Mouse (Mus musculus) erythroid progenitor cell, adult 5-6 weeks (primary cell): ENCODE measurements around the gene Mn1. TPM values are rescaled to one million over a fixed set of nuclear protein-coding genes. Genes with fewer than 3 reads are reported as not detected.

Experiments used
- ATAC-seq: replicated peaks from 2 replicates; pipeline ENCODE4 v1.8.0; 2016; ENCODE audit warnings: moderate number of reproducible peaks, mild to moderate bottlenecking, moderate TSS enrichment, inconsistent platforms; ENCODE audit not compliant: poor library complexity, low FRiP score, severe bottlenecking
- total RNA-seq, 2 experiments: library from RNA; stranded (forward) in 1 of 2; stranded (reverse) in 1 of 2; fragments of 150-400 nt in 1 of 2; fragments of 186-747, 209-891 nt in 1 of 2; gene quantifications; 2 replicates each; pipeline versions ENCODE4 v1.2.3 to v1.2.4; 2015 to 2017; ENCODE audit warnings: low replicate concordance in 2 of 2

The Mn1 gene
- total RNA-seq (2015; ENCODE audit: low replicate concordance) = 0.36 TPM in 1 of 2 replicates, not detected in the other
- 0.13 TPM in 1 of 2 replicates, not detected in the other for total RNA-seq (2017; ENCODE audit: low replicate concordance)

DNA sequence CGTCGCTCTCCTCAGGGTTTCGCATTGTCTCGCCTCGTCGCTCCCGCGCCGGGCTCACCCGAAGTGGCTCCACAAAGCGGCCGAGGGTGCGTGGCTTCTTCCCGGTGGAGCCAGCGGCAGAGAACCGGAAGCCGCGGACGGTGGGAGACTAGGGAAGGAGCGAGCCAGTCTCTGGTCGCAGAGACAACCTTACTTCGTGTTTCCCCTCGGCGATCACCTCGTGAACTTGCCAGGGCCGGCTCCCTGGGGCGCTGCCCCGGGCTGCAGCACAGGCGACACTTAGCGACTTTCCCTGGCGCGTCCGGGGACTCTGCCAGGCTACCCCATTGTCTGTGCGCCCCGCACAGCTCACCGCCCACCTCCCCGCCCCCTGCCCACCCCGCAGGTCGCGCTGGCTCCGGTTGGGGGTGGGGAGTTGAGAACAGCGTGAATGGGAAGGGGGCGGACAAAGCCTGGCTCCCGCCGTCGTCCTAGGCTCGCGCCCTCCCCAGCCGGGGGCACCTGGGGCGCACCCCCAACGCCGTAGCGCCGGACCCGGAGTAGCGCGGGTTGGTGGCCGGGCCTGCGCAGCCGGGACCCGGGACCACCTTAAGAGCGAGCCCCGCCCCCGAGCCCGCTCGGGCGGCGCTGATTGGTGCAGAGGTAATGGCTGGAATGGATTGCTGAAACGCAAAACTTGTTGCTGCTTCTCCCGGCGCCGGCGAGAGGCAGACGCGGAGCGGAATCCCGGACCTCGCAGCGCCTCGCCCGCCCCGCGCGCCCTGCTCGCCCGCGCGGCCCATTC lies at the start of gene Mn1:
Gene Mn1 (plus strand): TSS at position 772 of the 784 bp plus-strand sequence.
- ATAC-seq = no peak

- no peak for ATAC-seq
Measured at GRCm38 (mm10) chr5:111367937-111368517, 49.1 kb upstream of the Mn1 start.

DNA sequence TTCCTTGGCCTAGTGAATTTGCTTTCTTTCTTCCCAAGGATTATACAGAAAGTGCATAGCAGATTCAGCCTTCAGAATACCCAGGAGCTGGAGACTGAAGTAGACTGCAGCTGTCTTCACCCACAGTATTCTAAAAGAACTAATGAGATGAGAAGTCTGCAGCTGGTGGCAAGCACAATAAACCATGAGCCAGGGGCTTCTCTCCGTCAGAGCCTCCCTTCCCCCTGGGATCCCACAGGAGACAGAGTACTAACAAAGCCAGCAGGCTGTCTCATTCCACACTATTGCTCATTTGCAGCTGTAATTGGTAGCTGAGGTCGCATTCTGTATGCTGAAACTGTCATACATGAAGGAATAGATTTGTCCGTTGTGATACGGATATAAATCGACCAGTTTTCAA lies 48.6 kb upstream of the Mn1 start:
- no peak for ATAC-seq

- no peak for ATAC-seq
Measured at GRCm38 (mm10) chr5:111375616-111376015, 41.5 kb upstream of the Mn1 start.

- ATAC-seq = no peak
Measured at GRCm38 (mm10) chr5:111376276-111377020, 40.7 kb upstream of the Mn1 start.

DNA sequence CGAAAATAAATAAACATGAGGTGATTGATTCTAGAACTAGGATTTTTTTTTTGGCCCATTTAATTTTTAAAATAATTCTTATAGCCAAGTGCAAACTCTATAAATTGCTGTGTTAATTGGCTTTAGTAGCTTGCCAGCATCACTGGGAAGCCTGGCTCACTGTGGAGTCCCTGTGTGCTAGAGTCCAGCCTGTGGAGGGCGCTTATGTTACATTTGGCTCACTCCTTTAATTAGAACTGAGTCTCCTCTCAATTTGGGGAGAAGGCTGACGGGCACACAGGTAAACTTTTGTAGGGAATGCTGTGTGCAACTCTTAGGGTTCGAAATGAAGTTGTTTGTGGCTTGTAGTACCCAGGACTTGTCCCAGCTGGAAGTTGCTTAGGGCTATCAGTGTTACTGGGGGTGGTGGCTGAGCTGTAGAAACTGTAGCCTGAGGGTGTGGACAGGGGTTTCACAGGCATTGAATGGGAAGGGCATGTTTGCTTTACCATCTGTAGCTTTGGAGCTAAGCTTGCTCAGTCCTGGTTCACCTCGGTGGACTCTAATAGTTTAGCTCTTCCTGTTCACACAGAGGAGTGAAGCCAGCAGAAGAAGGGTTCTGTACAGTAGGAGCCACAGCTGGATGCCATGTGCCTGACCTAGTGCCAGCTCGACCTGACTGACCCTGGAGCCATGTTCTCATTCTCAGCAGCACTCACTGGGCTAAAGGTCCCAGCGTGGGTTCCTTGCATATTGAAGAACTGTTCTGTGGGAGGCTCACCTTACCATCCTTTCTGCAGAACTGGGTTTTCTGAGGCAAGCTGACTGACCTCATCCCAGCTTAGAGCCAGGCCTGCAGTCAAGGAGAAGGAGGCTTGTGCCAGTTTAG lies 38.8 kb upstream of the Mn1 start:
- no peak for ATAC-seq

GRCm38 (mm10) chr5:111383335-111383734 lies 33.8 kb upstream of the Mn1 start:
- no peak for ATAC-seq

GRCm38 (mm10) chr5:111390911-111391310 lies 26.3 kb upstream of the Mn1 start:
- no peak for ATAC-seq

- ATAC-seq = no peak
Measured at GRCm38 (mm10) chr5:111391485-111391884, 25.7 kb upstream of the Mn1 start.

DNA sequence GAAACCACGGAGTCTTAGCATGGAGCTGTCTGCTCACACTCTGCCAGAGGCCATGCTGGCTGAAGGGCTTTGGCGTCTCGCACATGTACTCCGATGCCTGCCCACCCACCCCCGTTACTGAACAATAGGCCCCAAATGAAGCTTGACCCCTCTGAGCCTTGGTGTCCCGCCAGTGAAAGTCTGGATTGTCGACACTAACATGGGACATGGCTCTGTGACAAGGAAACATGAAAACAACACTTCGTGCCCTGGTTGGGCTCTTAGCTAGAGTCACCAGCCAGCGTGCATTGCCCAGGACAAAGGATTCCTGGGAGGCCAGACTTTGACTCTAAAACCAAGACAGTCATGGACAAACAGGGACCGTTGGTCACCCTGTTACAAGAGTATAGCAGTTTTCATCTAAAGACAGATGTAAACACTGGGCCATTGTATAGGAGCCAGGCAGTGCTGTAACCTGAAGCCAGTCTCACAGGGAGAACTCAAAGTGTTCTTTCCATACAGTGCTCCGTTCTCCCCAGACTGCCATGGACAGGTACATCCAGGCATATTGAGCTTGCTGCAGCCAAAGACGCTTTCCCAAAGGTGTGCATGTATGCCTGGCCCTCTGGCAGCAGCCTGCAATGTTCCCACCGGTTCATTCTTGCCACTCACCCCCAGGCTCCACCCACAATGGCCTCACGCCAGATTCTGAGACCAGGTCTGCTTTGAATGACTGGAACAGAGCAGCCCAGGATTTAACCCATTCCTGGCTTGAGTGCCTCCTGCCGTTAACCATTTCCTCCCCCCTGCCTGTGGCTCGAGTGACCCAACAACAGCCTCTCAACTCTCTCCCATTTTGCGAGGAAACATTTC lies 23.6 kb upstream of the Mn1 start:
- ATAC-seq = no peak

DNA sequence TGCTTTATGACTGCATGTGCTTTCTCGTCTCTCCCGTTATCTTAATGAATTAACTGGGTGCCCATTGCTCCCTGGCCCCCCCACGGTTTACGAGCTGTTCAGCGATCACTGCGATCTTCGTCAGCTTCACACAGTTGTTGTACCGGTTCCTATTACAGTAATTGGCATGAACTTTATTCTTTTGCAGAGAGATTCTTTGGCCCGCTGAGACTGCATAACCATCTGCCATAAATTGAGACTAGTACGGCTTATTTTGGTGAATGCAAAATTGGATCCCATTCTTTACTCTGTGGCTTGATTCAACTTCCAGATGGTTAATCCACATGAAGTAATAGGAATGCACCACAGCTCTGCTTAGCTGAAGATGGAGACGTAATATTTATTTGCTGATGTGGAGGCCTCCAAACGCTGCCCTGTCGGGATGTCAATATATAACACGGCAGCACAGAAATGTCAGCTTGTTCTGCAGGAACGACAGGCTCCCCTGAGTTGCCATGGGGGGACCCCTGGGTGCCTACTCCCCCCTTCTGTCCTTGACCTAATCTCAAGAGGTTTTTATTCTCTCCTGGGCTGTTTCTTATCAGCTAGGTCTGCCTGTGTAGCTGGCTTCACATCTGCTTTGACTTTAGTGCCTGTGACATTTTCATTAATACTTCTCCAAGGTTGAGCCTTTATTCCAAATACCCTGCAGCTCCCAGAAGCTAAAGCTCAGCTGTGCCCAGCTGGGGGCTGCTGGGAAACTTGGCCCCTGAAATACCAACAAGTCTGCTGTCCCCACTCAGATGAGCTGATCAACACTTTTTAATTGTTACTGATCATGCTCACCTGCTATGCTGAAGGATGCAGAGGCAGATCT lies 22.7 kb upstream of the Mn1 start:
- ATAC-seq = no peak

- ATAC-seq = no peak
Measured at GRCm38 (mm10) chr5:111395771-111396170, 21.4 kb upstream of the Mn1 start.

- ATAC-seq = no peak
Measured at GRCm38 (mm10) chr5:111396199-111396598, 21.0 kb upstream of the Mn1 start.

DNA sequence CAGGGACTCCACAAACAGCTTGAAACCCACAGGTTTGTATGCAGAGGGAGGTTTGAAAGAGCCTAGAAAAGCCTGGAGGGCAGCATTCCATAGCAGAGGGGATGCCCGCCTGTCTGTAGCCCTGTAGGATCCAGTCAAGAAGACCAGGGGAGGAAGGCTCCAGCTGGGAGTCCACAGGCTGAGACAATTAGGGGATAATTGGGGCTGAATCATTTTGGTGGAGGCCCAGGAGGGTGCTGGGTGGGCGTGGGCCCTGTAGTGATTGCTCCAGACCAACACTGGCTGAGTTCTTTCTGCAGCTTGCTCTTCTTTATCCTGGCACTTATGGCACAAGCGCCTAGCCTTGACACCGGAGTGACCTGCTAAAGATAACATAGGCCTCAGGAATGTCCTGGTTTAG lies 18.7 kb upstream of the Mn1 start:
- ATAC-seq = no peak

GRCm38 (mm10) chr5:111399271-111399670 lies 17.9 kb upstream of the Mn1 start:
- no peak for ATAC-seq

DNA sequence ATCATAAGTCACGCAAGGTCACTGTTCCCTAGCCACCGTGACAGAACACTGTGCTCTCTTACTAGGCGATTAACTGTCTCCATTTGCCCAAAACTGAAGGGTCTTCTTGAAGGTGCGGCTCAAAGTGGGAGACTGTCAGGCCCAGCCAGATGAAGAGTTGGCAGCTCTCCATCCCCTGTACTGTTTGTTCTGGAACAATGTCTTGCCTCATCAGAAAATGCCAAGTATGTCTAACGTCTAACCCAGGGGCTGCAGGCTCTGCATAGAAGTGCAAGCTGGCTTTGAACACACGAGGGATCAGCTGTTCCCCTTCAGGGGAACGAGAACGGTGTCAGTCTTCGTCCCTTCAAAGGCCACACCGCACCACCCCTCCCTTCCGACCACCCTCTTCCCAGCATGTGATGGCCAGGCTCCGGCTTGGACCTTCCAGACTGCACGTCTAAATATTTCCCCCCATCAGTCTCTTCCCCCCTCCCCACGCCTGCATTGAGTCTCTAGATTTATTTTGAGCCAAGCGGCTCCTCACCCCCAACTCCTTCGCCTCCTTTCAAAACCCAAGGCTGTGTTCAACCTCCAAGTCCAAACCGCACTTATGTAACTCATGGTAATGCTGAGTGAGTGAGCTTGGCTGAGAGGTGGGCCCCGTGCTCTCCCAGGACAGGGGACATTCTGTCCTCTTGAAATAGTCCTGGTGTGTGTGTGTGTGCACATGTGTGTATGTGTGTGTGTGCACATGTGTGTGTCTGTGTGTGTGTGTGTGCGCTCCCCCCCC lies 15.1 kb upstream of the Mn1 start:
- ATAC-seq = no peak

DNA sequence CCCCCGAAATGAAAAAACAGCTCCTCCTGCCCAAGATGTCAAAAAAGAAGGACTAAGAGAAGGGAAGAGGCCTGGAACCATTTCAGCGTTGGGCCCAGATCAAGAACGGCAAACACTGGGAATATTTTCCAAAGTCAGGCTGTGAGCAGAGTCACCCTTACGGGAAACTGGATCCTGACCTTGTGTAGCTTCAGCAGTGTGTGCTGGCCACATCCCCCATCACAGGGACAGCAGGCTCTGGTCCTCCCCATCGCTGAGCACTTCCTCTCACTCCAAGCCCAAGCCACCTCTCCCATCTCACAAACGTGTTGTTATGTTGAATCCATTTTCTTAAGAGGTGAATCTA lies 14.5 kb upstream of the Mn1 start:
- no peak for ATAC-seq
